Mouse (Mus musculus) myocyte (in vitro differentiated cells): ENCODE data around the gene Cad.

Experiments used
- CEBPB ChIP-seq: IDR thresholded peaks from 2 replicates; pipeline ENCODE4 v1.6.1; 2011; ENCODE audit warnings: mild to moderate bottlenecking, moderate library complexity; ENCODE audit not compliant: poor library complexity, insufficient read depth, severe bottlenecking
- E2F4 ChIP-seq: IDR thresholded peaks from one replicate; pipeline ENCODE4 v1.6.1; 2011; ENCODE audit warnings: mild to moderate bottlenecking, control low read depth, moderate library complexity; ENCODE audit not compliant: insufficient read depth
- MAX ChIP-seq: IDR thresholded peaks from one replicate; pipeline ENCODE4 v1.6.1; 2011; ENCODE audit warnings: low read depth, mild to moderate bottlenecking, control low read depth
- MYOG ChIP-seq, 3 experiments: IDR thresholded peaks; one replicate each; pipeline ENCODE4 v1.6.1; 2011; ENCODE audit warnings: control low read depth in 2 of 3, low read depth in 2 of 3, mild to moderate bottlenecking in 2 of 3; ENCODE audit not compliant: insufficient read length in 2 of 3, control insufficient read depth in 1 of 3, insufficient read depth in 1 of 3
- POLR2A ChIP-seq: IDR thresholded peaks from one replicate; pipeline ENCODE4 v1.6.1; 2011; ENCODE audit warnings: low read depth, mild to moderate bottlenecking, control low read depth, moderate library complexity; ENCODE audit not compliant: insufficient read length
- REST ChIP-seq: IDR thresholded peaks from one replicate; pipeline ENCODE4 v1.6.1; 2011; ENCODE audit warnings: mild to moderate bottlenecking, control low read depth, moderate library complexity; ENCODE audit not compliant: insufficient read depth, insufficient read length
- TCF12 ChIP-seq: IDR thresholded peaks from one replicate; pipeline ENCODE4 v1.6.1; 2011; ENCODE audit warnings: mild to moderate bottlenecking, control low read depth; ENCODE audit not compliant: poor library complexity, insufficient read depth, severe bottlenecking
- USF1 ChIP-seq: IDR thresholded peaks from one replicate; pipeline ENCODE4 v1.6.1; 2011; ENCODE audit warnings: low read depth, mild to moderate bottlenecking, control low read depth, moderate library complexity

DNA sequence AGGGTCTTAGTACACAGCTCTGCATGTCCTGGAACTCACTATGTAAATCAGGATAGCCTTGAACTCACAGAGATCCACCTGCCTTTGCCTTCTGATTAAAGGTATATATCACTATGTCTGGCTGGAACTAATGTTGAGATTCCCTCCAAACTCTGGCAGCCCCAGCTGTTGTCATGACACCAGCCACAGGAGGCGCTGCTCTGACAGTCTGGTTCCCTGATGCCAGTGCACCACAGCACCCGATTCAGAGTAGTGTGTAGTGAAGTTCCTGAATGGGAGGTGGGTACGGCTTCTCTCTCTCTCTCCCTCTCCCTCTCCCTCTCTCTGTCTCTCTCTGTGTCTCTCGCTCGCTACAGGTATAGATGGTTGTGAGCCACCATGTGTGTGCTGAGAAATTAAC, 27.8 kb downstream of the Cad start:
- TF ChIP-seq POLR2A = no peak
- no peak for TF ChIP-seq USF1
- TF ChIP-seq REST = no peak
- no peak for TF ChIP-seq MAX
- no peak for TF ChIP-seq TCF12
- no peak for TF ChIP-seq CEBPB
- no peak for TF ChIP-seq E2F4
- no peak for TF ChIP-seq MYOG (IDR thresholded peaks at IDR 0.05; ENCODE audit: control insufficient read depth in 1 of 3, insufficient read depth in 1 of 3, insufficient read length in 2 of 3, low read depth in 2 of 3)
